Mouse (Mus musculus): ENCODE measurements around the gene Slc17a1.

DNA sequence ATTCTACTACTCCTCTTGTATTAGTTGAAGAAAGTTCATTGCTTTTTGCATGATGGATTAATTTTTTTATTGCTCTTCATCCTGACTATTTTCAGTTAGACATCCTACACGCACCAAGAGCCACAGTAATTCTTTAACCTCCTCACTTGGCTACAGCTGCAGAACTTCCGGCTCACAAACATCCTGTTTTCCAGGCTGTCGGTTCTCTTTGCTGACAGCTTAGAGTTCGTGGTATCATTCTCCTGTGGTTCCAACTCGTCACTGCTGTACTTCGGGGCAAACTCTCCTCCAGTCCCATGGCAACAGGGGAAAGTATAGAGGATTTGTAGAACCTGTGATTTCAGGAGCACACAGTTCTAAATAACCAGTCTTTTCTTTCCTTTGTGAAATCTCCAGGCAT, 30.7 kb downstream of the Slc17a1 start:
- TF ChIP-seq POLR2A (IDR thresholded peaks at IDR 0.05; ENCODE audit: insufficient read depth, low read depth, low read length) (no peak), CTCF (IDR thresholded peaks at IDR 0.05; ENCODE audit: insufficient read depth, low read depth, low read length) (no peak)

All from olfactory bulb, adult 2 months (tissue).